Mouse (Mus musculus) kidney, adult 2 months (tissue): ENCODE data around the gene Ptprm.

ENCODE experiments used
- CTCF ChIP-seq: fragments of 200-500 bp; conservative IDR thresholded peaks from 2 replicates; pipeline ENCODE4 v1.5.1; 2011; ENCODE audit warnings: low read depth, mild to moderate bottlenecking, control low read depth, low read length, moderate library complexity, mixed read lengths; ENCODE audit not compliant: insufficient read depth, insufficient read length
- POLR2A ChIP-seq: fragments of 200-500 bp; IDR thresholded peaks from one replicate; pipeline ENCODE4 v1.6.1; 2011; ENCODE audit warnings: low read depth, low read length, control low read depth

GRCm38 (mm10) chr17:67152218-67152617, 202.0 kb downstream of the Ptprm start:
- no peak for TF ChIP-seq POLR2A
- no peak for TF ChIP-seq CTCF
